Mouse (Mus musculus) lung, embryonic 15.5 days (tissue): ENCODE results near the gene Mipol1. TPM values are rescaled to one million over a fixed set of nuclear protein-coding genes. Genes with fewer than 3 reads are reported as not detected.

Experiments
- ATAC-seq: fragments of 200-750 bp; cut with Nextera tagmentation; 2 replicates; pipeline ENCODE4 v1.8.0; 2017; ENCODE audit warnings: moderate number of reproducible peaks, borderline replicate concordance; ENCODE audit not compliant: low FRiP score, low TSS enrichment; ENCODE audit errors: extremely low read depth
- H3K27ac ChIP-seq: fragments of 300-500 bp; sonication (generic); 2 replicates; pipeline ENCODE4 v1.5.1; 2015; ENCODE audit warnings: moderate library complexity, mild to moderate bottlenecking, inconsistent platforms
- H3K27me3 ChIP-seq: fragments of 300-500 bp; sonication (generic); 2 replicates; pipeline ENCODE4 v1.6.1; 2015; ENCODE audit warnings: inconsistent platforms
- H3K36me3 ChIP-seq: fragments of 300-500 bp; sonication (generic); 2 replicates; pipeline ENCODE4 v1.6.1; 2015; ENCODE audit warnings: inconsistent platforms
- H3K4me1 ChIP-seq: fragments of 300-500 bp; sonication (generic); 2 replicates; pipeline ENCODE4 v1.6.1; 2015; ENCODE audit warnings: inconsistent platforms
- H3K4me2 ChIP-seq: fragments of 300-500 bp; sonication (generic); 2 replicates; pipeline ENCODE4 v1.6.1; 2015; ENCODE audit warnings: inconsistent platforms, mild to moderate bottlenecking, moderate library complexity
- H3K4me3 ChIP-seq: fragments of 300-500 bp; sonication (generic); 2 replicates; pipeline ENCODE4 v1.5.1; 2015; ENCODE audit warnings: mild to moderate bottlenecking, inconsistent platforms
- H3K9ac ChIP-seq: fragments of 300-500 bp; sonication (generic); 2 replicates; pipeline ENCODE4 v1.6.1; 2015; ENCODE audit warnings: inconsistent platforms
- H3K9me3 ChIP-seq: fragments of 300-500 bp; sonication (generic); 2 replicates; pipeline ENCODE4 v1.6.1; 2016; ENCODE audit warnings: inconsistent platforms
- WGBS: fragments of 180-500 bp; shearing (Covaris S2); methylation state at CpG from one replicate; pipeline ENCODE4 v1.1.7; 2015; 5-methylcytosine and 5-hydroxymethylcytosine counted together
- polyA plus RNA-seq: library from polyadenylated mRNA; unstranded; fragments of >200 nt; fragmentation: Nextera tagmentation; extraction: Ambion mirVana; gene quantifications from 2 replicates; pipeline ENCODE4 v1.2.1, GENCODE M21; 2015

The Mipol1 gene
- 8.4 and 8.5 TPM in 2 replicates for polyA plus RNA-seq

- H3K27me3 ChIP-seq = no peaks in the 10 kb centered on the region
- H3K9ac ChIP-seq = peak within 1 kb of the TSS; percentile 86
- WGBS = under 1% methylated on average over 55 of the region's 58 CpGs
- H3K9me3 ChIP-seq = no peaks in the 10 kb centered on the region
- no peaks in the 10 kb centered on the region for H3K36me3 ChIP-seq
- H3K4me3 ChIP-seq = peak within 1 kb of the TSS; percentile 93
- peak; percentile 98 for ATAC-seq
- peaks cover 6% of the 10 kb centered on the region for H3K4me1 ChIP-seq
- peak within 1 kb of the TSS; percentile 96 for H3K27ac ChIP-seq
- peak within 1 kb of the TSS; percentile 71 for H3K4me2 ChIP-seq
Measured at GRCm38 (mm10) chr12:57230192-57230706, at the start of gene Mipol1, which contains the start of gene Prps1l3. TSS of gene Mipol1 (plus strand) at chr12:57230427. TSS of gene Prps1l3 (plus strand) at chr12:57230412.

- Histone ChIP-seq H3K9ac (no peak overlapping the region), H3K36me3 (no peaks in the 10 kb centered on the region), H3K9me3 (no peaks in the 10 kb centered on the region), H3K27ac (no peak overlapping the region), H3K4me2 (no peak overlapping the region), H3K4me1 (0 out of 2 replicates have a peak, but pooled peaks cover 3% of the 10 kb centered on the region), H3K4me3 (no peak overlapping the region), H3K27me3 (no peaks in the 10 kb centered on the region)
- ATAC-seq = no peak
- WGBS = 53% methylated on average over 2 of the region's 2 CpGs
Measured at GRCm38 (mm10) chr12:57184401-57185147, 45.7 kb upstream of the Mipol1 start.

DNA sequence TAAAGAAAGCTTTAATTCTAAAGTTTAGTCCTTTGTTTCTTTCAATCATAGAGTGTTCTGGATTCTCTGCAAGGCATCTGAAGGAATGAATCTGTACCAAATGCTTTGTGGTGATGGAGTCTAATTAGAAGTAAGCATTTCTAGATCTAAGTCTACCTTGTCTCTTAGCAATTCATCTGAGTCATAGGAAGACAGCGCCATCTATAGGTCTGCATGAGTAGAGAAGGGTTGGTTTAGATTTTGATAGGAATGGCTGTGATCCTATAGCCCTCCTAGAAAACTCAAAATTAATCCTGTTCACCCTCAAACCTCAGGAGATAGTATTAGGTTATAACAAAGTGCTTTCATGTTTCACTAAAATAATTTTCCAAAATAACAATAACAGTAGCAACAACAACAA is 44.8 kb upstream of the Mipol1 start:
- WGBS = 3% methylated on average over 1 of the region's 1 CpGs
- ATAC-seq = no peak

GRCm38 (mm10) chr12:57186126-57186525 is 44.1 kb upstream of the Mipol1 start:
- Histone ChIP-seq H3K27ac (no peak overlapping the region), H3K4me3 (no peak overlapping the region), H3K9me3 (no peaks in the 10 kb centered on the region), H3K36me3 (no peaks in the 10 kb centered on the region), H3K4me1 (no peaks in the 10 kb centered on the region), H3K27me3 (no peaks in the 10 kb centered on the region), H3K4me2 (no peak overlapping the region), H3K9ac (no peak overlapping the region)
- 60% methylated on average over 2 of the region's 2 CpGs for WGBS
- ATAC-seq = no peak

More for the DNA sequence above, 44.8 kb upstream of the Mipol1 start:
- Histone ChIP-seq H3K4me1 (no peaks in the 10 kb centered on the region), H3K9me3 (no peaks in the 10 kb centered on the region), H3K4me2 (no peak overlapping the region), H3K36me3 (no peaks in the 10 kb centered on the region), H3K27ac (no peak overlapping the region), H3K9ac (no peak overlapping the region), H3K4me3 (no peak overlapping the region), H3K27me3 (no peaks in the 10 kb centered on the region)

DNA sequence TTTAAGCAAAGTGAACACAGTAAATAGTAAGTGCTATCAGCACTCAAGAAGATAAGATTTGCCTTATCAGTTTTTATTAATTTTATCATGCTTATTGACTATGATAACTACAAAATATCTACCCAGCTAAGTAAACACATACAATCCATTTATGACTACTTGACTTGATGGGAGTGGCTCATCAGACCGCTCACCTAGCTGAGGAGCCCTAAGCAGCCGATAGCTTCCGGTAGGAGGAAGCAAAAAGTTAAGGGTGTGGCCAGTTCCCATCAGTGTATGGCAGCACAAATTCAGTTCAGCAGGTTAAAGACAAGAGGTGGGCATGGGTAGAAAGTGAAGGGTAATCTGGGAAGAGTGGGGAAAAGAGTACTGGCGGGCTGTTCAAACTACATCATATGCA is 43.2 kb upstream of the Mipol1 start:
- Histone ChIP-seq H3K27ac (no peak overlapping the region), H3K36me3 (no peaks in the 10 kb centered on the region), H3K9me3 (no peaks in the 10 kb centered on the region), H3K4me2 (no peak overlapping the region), H3K4me3 (no peak overlapping the region), H3K4me1 (no peaks in the 10 kb centered on the region), H3K27me3 (no peaks in the 10 kb centered on the region), H3K9ac (no peak overlapping the region)
- no peak for ATAC-seq
- 76% methylated on average over 4 of the region's 4 CpGs for WGBS

GRCm38 (mm10) chr12:57194609-57195008 is 35.6 kb upstream of the Mipol1 start:
- ATAC-seq = peak; percentile 74; the same call in 1 of the 2 replicates
- no peak overlapping the region for H3K9ac ChIP-seq
- 19% methylated on average over 3 of the region's 3 CpGs for WGBS
- no peaks in the 10 kb centered on the region; the same call in 1 of the 2 replicates for H3K4me1 ChIP-seq
- H3K4me2 ChIP-seq = no peak overlapping the region
- no peaks in the 10 kb centered on the region for H3K9me3 ChIP-seq
- H3K27ac ChIP-seq = no peak overlapping the region
- no peak overlapping the region for H3K4me3 ChIP-seq
- peaks cover 10% of the 10 kb centered on the region; the same call in 1 of the 2 replicates for H3K27me3 ChIP-seq
- H3K36me3 ChIP-seq = no peaks in the 10 kb centered on the region

- Histone ChIP-seq H3K9ac (0 out of 2 replicates have a peak overlapping the region, but pooled peaks have one; percentile 28), H3K27ac (no peak overlapping the region), H3K4me3 (peak overlapping the region; percentile 50), H3K4me2 (peak overlapping the region; percentile 85), H3K36me3 (no peaks in the 10 kb centered on the region), H3K4me1 (no peaks in the 10 kb centered on the region; the same call in 1 of the 2 replicates), H3K27me3 (peaks cover 10% of the 10 kb centered on the region; the same call in 1 of the 2 replicates), H3K9me3 (no peaks in the 10 kb centered on the region)
- 15% methylated on average over 8 of the region's 8 CpGs for WGBS
- no peak for ATAC-seq
Measured at GRCm38 (mm10) chr12:57196286-57196607, 34.0 kb upstream of the Mipol1 start.

DNA sequence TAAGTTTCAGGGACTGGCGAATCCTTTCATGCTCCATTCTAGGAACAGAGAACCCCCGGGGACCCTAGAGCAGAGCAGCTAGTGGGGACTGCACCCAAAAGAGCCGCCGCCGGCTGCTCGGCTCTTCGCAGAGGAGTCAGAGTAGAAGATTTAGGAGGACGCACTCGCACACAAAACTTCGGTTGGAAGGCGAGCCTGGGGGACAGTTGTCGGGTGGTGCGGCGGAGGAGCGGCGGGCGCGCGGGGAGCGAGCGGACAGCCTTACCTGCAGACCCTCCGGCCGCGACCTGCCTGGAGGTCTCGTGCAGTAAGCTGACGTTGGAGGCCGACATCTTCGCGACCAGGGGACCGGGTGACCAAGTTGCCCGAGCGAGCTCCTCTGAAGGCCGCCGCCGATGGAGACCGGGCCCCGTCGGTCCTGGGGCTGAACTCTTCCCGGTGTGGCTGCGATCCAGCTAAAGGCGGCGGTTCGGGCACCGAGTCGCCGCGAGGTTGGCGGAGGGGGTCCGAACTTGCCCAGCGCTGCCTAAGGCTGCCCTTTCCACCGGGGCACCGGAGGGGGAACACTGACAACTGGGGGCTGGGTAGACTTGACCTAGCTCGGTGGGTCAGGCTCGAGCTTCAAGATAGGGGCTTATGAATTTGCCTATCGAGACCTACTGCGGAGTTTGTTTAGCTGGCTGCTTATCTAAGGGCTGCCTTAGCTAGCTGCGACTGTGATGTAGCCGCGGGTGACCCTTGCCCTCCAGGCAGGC is 33.4 kb upstream of the Mipol1 start:
- 1% methylated on average over 58 of the region's 59 CpGs for WGBS
- ATAC-seq = peak; percentile 64; the same call in 1 of the 2 replicates

DNA sequence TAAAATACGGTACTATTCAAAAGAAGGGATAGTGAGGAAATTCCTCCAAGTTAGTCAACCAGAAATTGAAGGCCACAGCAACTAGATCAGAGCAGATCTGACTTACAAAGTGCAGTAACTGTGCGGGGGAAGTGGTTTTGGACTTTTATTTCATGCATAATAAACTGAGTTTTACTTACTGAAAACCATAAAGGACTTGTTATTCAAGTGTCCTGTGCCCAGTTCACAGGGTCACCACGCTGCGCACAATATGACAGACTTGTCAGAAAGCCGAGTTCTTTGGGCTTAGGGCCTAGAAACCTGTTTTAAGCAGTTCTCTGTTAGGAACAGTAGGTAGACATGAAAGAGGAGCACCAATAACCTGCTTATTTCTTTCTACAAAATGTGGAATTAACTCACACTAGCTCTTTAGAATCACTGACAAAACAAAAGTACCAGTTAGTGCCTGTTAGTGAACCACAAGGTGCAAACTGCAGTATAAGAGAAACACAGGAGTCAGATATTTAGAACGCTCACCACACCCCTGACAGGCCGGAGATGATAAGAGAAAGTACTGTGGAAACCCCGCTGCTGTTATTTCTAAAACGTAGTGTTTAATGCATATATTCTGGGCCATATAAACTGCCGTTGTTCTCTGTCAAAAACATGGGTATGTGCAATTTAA is 32.7 kb upstream of the Mipol1 start, which contains the start of gene Slc25a21:
Gene Slc25a21, minus strand, starts transcription at position 110 of the 664 bp plus-strand sequence.
- 71% methylated on average over 10 of the region's 10 CpGs for WGBS
- no peaks in the 10 kb centered on the region for H3K36me3 ChIP-seq
- H3K27ac ChIP-seq = no peak within 1 kb of the TSS
- H3K9ac ChIP-seq = peak within 1 kb of the TSS; percentile 28; the same call in 1 of the 2 replicates
- peak within 1 kb of the TSS; percentile 85 for H3K4me2 ChIP-seq
- peak within 1 kb of the TSS; percentile 50 for H3K4me3 ChIP-seq
- H3K4me1 ChIP-seq = no peaks in the 10 kb centered on the region; the same call in 1 of the 2 replicates
- H3K9me3 ChIP-seq = no peaks in the 10 kb centered on the region
- peaks cover 10% of the 10 kb centered on the region; the same call in 1 of the 2 replicates for H3K27me3 ChIP-seq
- no peak for ATAC-seq

More for the DNA sequence above, 33.4 kb upstream of the Mipol1 start:
- H3K27ac ChIP-seq = no peak overlapping the region
- no peaks in the 10 kb centered on the region; the same call in 1 of the 2 replicates for H3K4me1 ChIP-seq
- no peaks in the 10 kb centered on the region for H3K9me3 ChIP-seq
- peaks cover 10% of the 10 kb centered on the region; the same call in 1 of the 2 replicates for H3K27me3 ChIP-seq
- H3K36me3 ChIP-seq = no peaks in the 10 kb centered on the region
- H3K4me3 ChIP-seq = peak overlapping the region; percentile 50
- H3K9ac ChIP-seq = peak overlapping the region; percentile 28; the same call in 1 of the 2 replicates
- H3K4me2 ChIP-seq = peak overlapping the region; percentile 85

DNA sequence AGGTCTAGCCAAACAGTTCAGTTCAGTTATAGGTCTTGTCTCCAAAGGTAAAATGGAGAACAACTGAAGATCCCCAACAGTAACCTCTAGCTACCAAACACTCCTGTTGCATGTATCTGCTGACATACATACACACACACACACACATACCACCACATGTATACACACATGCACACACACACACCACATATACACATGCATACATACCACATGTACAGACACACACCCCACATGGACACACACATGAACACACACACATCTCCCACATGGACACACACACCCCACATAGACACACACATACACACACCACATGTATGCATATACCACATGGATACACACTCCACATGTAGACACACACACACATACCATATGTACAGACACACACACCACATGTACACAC is 32.0 kb upstream of the Mipol1 start:
- H3K27ac ChIP-seq = no peak overlapping the region
- H3K27me3 ChIP-seq = peaks cover 10% of the 10 kb centered on the region; the same call in 1 of the 2 replicates
- no peaks in the 10 kb centered on the region for H3K36me3 ChIP-seq
- H3K4me2 ChIP-seq = no peak overlapping the region
- H3K4me3 ChIP-seq = no peak overlapping the region
- H3K4me1 ChIP-seq = no peaks in the 10 kb centered on the region; the same call in 1 of the 2 replicates
- no peaks in the 10 kb centered on the region for H3K9me3 ChIP-seq
- ATAC-seq = no peak
- no peak overlapping the region for H3K9ac ChIP-seq

DNA sequence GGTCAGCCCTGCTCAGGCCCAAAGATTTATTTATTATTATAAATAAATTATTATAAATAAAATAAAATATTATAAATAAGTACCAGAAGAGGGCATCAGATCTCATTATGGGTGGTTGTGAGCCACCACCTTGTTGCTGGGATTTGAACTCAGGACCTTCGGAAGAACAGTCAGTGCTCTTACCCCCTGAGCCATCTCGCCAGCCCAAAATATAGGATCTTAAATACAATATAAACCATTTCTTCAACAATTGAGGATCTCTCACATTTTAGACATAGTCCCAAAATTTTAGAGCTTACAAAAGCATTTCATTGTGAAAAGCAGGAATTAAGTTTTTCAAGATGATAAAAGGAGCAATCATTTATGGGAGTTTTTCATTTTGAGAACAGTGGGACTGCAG is 30.8 kb upstream of the Mipol1 start:
- H3K27ac ChIP-seq = no peak overlapping the region
- WGBS = 89% methylated on average over 2 of the region's 2 CpGs
- H3K9me3 ChIP-seq = no peaks in the 10 kb centered on the region
- no peaks in the 10 kb centered on the region; the same call in 1 of the 2 replicates for H3K4me1 ChIP-seq
- no peak overlapping the region for H3K4me2 ChIP-seq
- peaks cover 10% of the 10 kb centered on the region; the same call in 1 of the 2 replicates for H3K27me3 ChIP-seq
- no peak overlapping the region for H3K4me3 ChIP-seq
- no peak for ATAC-seq
- H3K36me3 ChIP-seq = no peaks in the 10 kb centered on the region
- H3K9ac ChIP-seq = no peak overlapping the region
